Mouse (Mus musculus): ENCODE data around the gene C1qtnf7.

- TF ChIP-seq POLR2A (IDR thresholded peaks at IDR 0.05; ENCODE audit: low read depth, low read length) (no peak), CTCF (IDR thresholded peaks at IDR 0.05; ENCODE audit: borderline replicate concordance, insufficient read depth, low read length) (peak; percentile 28; the same call in 1 of the 2 replicates)
These were observed 67.5 kb downstream of the C1qtnf7 start for GRCm38 (mm10) chr5:43582876-43583275.

All from embryonic fibroblast, embryonic 13.5 days (primary cell).